Mouse (Mus musculus): ENCODE measurements around the gene Ccdc73. TPM values are rescaled to one million over a fixed set of nuclear protein-coding genes. Genes with fewer than 3 reads are reported as not detected.

The Ccdc73 gene
- polyA plus RNA-seq, 1 experiment, result not detected

- no peaks in the 10 kb centered on the region for H3K4me1 ChIP-seq (ENCODE audit: control insufficient read depth, insufficient read depth, low read length)
- 36% methylated on average over 1 of the region's 1 CpGs for WGBS
- TF ChIP-seq POLR2A (IDR thresholded peaks at IDR 0.05; ENCODE audit: insufficient read depth, low read depth, low read length) (no peak), CTCF (IDR thresholded peaks at IDR 0.05; ENCODE audit: insufficient read depth, low read depth, low read length) (no peak)
These were observed 180.7 kb downstream of the Ccdc73 start for GRCm38 (mm10) chr2:105048301-105048700.

GRCm38 (mm10) chr2:105055529-105055928, 187.9 kb downstream of the Ccdc73 start:
- TF ChIP-seq CTCF (IDR thresholded peaks at IDR 0.05; ENCODE audit: insufficient read depth, low read depth, low read length), result no peak
- no peak for TF ChIP-seq POLR2A (IDR thresholded peaks at IDR 0.05; ENCODE audit: insufficient read depth, low read depth, low read length)
- no peaks in the 10 kb centered on the region for H3K4me1 ChIP-seq (ENCODE audit: control insufficient read depth, insufficient read depth, low read length)
- H3K27ac ChIP-seq (ENCODE audit: insufficient read depth, low read depth, low read length), result no peak overlapping the region
- no peak overlapping the region for H3K4me3 ChIP-seq (ENCODE audit: insufficient read depth, low read depth, low read length)
- WGBS, result 81% methylated on average over 1 of the region's 1 CpGs

More at GRCm38 (mm10) chr2:105048301-105048700, 180.7 kb downstream of the Ccdc73 start:
- Histone ChIP-seq H3K4me3 (ENCODE audit: insufficient read depth, low read depth, low read length) (no peak overlapping the region), H3K27ac (ENCODE audit: insufficient read depth, low read depth, low read length) (no peak overlapping the region)

GRCm38 (mm10) chr2:105058577-105059116, 191.0 kb downstream of the Ccdc73 start:
- H3K27ac ChIP-seq (ENCODE audit: insufficient read depth, low read depth, low read length), result no peak overlapping the region
- TF ChIP-seq POLR2A (IDR thresholded peaks at IDR 0.05; ENCODE audit: insufficient read depth, low read depth, low read length), result no peak
- TF ChIP-seq CTCF (IDR thresholded peaks at IDR 0.05; ENCODE audit: insufficient read depth, low read depth, low read length), result no peak
- no peaks in the 10 kb centered on the region for H3K4me1 ChIP-seq (ENCODE audit: control insufficient read depth, insufficient read depth, low read length)
- WGBS, result 82% methylated on average over 7 of the region's 7 CpGs
- no peak overlapping the region for H3K4me3 ChIP-seq (ENCODE audit: insufficient read depth, low read depth, low read length)

GRCm38 (mm10) chr2:105062741-105063372, 195.3 kb downstream of the Ccdc73 start:
- no peaks in the 10 kb centered on the region for H3K4me1 ChIP-seq (ENCODE audit: control insufficient read depth, insufficient read depth, low read length)
- no peak overlapping the region for H3K27ac ChIP-seq (ENCODE audit: insufficient read depth, low read depth, low read length)
- no peak for TF ChIP-seq POLR2A (IDR thresholded peaks at IDR 0.05; ENCODE audit: insufficient read depth, low read depth, low read length)
- TF ChIP-seq CTCF (IDR thresholded peaks at IDR 0.05; ENCODE audit: insufficient read depth, low read depth, low read length), result no peak
- 61% methylated on average over 7 of the region's 7 CpGs for WGBS
- no peak overlapping the region for H3K4me3 ChIP-seq (ENCODE audit: insufficient read depth, low read depth, low read length)

Other genes starting within 250 kb of the Ccdc73 start
- not detected in 2 replicates for gene Tcp11l1, start 155.6 kb upstream of the Ccdc73 start, polyA plus RNA-seq (2012; ENCODE audit: insufficient read depth, insufficient read length, low replicate concordance, missing spikeins)
- gene Pin1rt1, start 151.4 kb upstream of the Ccdc73 start, polyA plus RNA-seq (2012; ENCODE audit: insufficient read depth, insufficient read length, low replicate concordance, missing spikeins), result not detected in 2 replicates
- gene Depdc7, start 124.9 kb upstream of the Ccdc73 start, polyA plus RNA-seq (2012; ENCODE audit: insufficient read depth, insufficient read length, low replicate concordance, missing spikeins), result not detected in 2 replicates
- gene Qser1, start 51.0 kb upstream of the Ccdc73 start, polyA plus RNA-seq (2012; ENCODE audit: insufficient read depth, insufficient read length, low replicate concordance, missing spikeins), result not detected in 2 replicates
- gene Prrg4, start 17.9 kb upstream of the Ccdc73 start, polyA plus RNA-seq (2012; ENCODE audit: insufficient read depth, insufficient read length, low replicate concordance, missing spikeins), result not detected in 2 replicates
- gene Eif3m, start 149.3 kb downstream of the Ccdc73 start, polyA plus RNA-seq (2012; ENCODE audit: insufficient read depth, insufficient read length, low replicate concordance, missing spikeins), result not detected in 2 replicates
- gene Gm11060, start 224.2 kb downstream of the Ccdc73 start, polyA plus RNA-seq (2012; ENCODE audit: insufficient read depth, insufficient read length, low replicate concordance, missing spikeins), result not detected in 2 replicates